Mouse (Mus musculus): ENCODE results near the gene Sash1. TPM values are rescaled to one million over a fixed set of nuclear protein-coding genes. Genes with fewer than 3 reads are reported as not detected.

Gene Sash1
- total RNA-seq (2012; rRNA removed) (0.29 and 0.59 TPM in 2 replicates), total RNA-seq (2014; rRNA removed) (0.07 and 0.09 TPM in 2 replicates), polyA plus RNA-seq (2012; ENCODE audit: insufficient read length, low read depth) (0.20 and 0.24 TPM in 2 replicates)

DNA sequence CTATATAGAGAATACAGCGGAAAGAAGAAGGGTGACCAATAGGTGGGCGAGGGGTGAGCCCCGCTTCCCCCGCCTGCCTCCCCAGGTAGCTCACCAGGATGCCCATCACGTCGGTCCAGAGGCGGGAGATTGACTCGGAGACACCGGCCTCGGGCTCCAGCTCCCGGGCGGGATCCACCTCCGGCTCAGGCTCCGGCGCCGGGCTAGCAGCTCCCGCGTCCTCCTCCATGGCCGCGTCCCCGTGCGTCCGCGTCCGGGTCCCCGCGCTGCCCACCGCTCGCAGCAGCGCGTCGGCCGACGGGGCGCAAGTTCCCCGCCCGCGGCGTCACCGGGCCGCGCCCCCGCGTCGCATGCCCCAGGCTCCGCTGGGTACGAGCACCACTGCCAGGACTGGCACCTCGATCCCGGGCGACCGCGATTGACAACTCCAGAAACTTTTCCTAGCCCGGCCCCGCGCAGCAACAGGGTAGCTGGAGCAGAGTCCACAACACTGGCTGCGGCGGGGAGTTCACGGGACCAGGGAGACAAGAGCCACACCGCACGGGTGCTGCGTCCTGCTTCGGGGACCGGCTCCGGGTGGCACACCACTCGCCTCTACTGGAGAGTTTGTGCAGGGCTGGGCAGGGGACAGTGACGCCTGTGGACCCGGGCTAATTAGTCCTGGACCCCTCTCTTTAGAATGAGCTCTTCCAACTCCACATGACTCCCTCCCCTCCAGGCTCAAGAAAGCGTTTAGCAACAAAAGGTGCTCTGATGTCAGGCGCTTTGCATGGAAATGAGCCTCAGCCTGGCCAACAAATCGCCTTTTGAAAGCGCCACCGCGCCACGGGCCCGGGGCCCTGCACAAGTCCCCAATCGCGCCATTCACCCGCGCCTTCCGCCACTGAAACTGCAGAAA, at the start of gene Sash1:
Gene Sash1, minus strand, starts transcription at position 441 of the 898 bp plus-strand sequence.
- Histone ChIP-seq H3K4me1 (ENCODE audit: control insufficient read depth in 1 of 2, insufficient read depth in 2 of 2) (0 out of 4 replicates have a peak, but pooled peaks cover 0 to 2% of the 10 kb centered on the region in 2 experiments), H3K4me2 (ENCODE audit: insufficient read depth, low read depth, poor library complexity, severe bottlenecking) (no peak within 1 kb of the TSS), H3K9me3 (replicated peaks; ENCODE audit: low read length) (peaks cover 5% of the 10 kb centered on the region), H3K9ac (ENCODE audit: insufficient read depth, low read depth) (no peak within 1 kb of the TSS), H3K27me3 (replicated peaks) (no peaks in the 10 kb centered on the region), H3K4me3 (replicated peaks in 1 of 3; ENCODE audit: low read depth in 2 of 3, low read length in 2 of 3, poor library complexity in 1 of 3) (no peak within 1 kb of the TSS), H3K36me3 (replicated peaks in 1 of 2; ENCODE audit: control insufficient read depth in 1 of 2, insufficient read depth in 1 of 2, low read length in 1 of 2) (no peaks in the 10 kb centered on the region), H3K27ac (ENCODE audit: insufficient read depth, low read depth) (no peak within 1 kb of the TSS), H3K79me2 (replicated peaks; ENCODE audit: control insufficient read depth, extremely low read depth, insufficient read depth, poor library complexity, severe bottlenecking) (no peaks in the 10 kb centered on the region)
- no peak for DNase-seq (ENCODE audit: extremely low read depth)
- in situ Hi-C loops (cut with MboI; ENCODE audit: low pct_ligation_motif_present, low pct_unique_long_range_greater_than_20kb, low sequenced_read_pairs): no loop called here
- TF ChIP-seq RCOR1 (conservative IDR thresholded peaks at IDR 0.05; ENCODE audit: low read depth, low read length) (no peak), TCF12 (IDR thresholded peaks at IDR 0.05; ENCODE audit: low read depth, low read length) (no peak), ZNF384 (IDR thresholded peaks at IDR 0.05; ENCODE audit: low read depth, low read length) (no peak), KAT2A (IDR thresholded peaks at IDR 0.05; ENCODE audit: insufficient replicate concordance, low read length) (no peak), MEF2A (IDR thresholded peaks at IDR 0.05; ENCODE audit: borderline replicate concordance, low read depth, low read length) (no peak), ZKSCAN1 (IDR thresholded peaks at IDR 0.05; ENCODE audit: borderline replicate concordance, low read depth, low read length) (no peak), RAD21 (IDR thresholded peaks at IDR 0.05; ENCODE audit: low read depth, low read length) (no peak), TBP (conservative IDR thresholded peaks at IDR 0.05; ENCODE audit: low read depth, low read length) (no peak), BHLHE40 (IDR thresholded peaks at IDR 0.05; ENCODE audit: low read depth, low read length) (no peak), PAX5 (IDR thresholded peaks at IDR 0.05; ENCODE audit: low read length) (no peak), ZC3H11A (IDR thresholded peaks at IDR 0.05; ENCODE audit: low read depth, low read length) (no peak), SIN3A (IDR thresholded peaks at IDR 0.05; ENCODE audit: low read length) (no peak), USF1 (IDR thresholded peaks at IDR 0.05; ENCODE audit: low read depth, low read length) (no peak), MAFK (IDR thresholded peaks at IDR 0.05; ENCODE audit: insufficient replicate concordance, low read length) (no peak), CTCF (conservative IDR thresholded peaks at IDR 0.05 in 1 of 2, IDR thresholded peaks at IDR 0.05 in 1 of 2; ENCODE audit: low read depth in 2 of 2, low read length in 2 of 2) (no peak), EP300 (IDR thresholded peaks at IDR 0.05; ENCODE audit: low read length) (no peak), JUN (IDR thresholded peaks at IDR 0.05; ENCODE audit: insufficient read depth, low read depth, low read length) (no peak), IRF4 (IDR thresholded peaks at IDR 0.05; ENCODE audit: low read depth, low read length) (no peak), MXI1 (IDR thresholded peaks at IDR 0.05; ENCODE audit: low read depth, low read length) (no peak)
- dilution Hi-C loops (cut with MboI; ENCODE audit: extremely low pct_ligation_motif_present, extremely low pct_unique_long_range_greater_than_20kb, low sequenced_read_pairs): no loop called here

Measured in CH12.LX (cell line).